Mouse (Mus musculus): Measurements from ENCODE around the gene Trip13. TPM values are rescaled to one million over a fixed set of nuclear protein-coding genes. Genes with fewer than 3 reads are reported as not detected.
A peak's percentile ranks its signal among the peaks of the same experiment; 100 is the strongest.

Gene Trip13
- polyA plus RNA-seq (2014; fragmentation: Nextera tagmentation; extraction: Ambion mirVana): 7.8 and 8.7 TPM in 2 replicates

- H3K4me1 ChIP-seq (ENCODE audit: control insufficient read depth, insufficient read depth, low read length): peaks cover 14% of the 10 kb centered on the region
- peak within 1 kb of the TSS; percentile 84 for H3K4me2 ChIP-seq (ENCODE audit: low read depth, low read length)
- ATAC-seq (ENCODE audit: low read depth): peak; percentile 99
- H3K9me3 ChIP-seq (ENCODE audit: control insufficient read depth, low read length): no peaks in the 10 kb centered on the region
- H3K36me3 ChIP-seq (ENCODE audit: control insufficient read depth, insufficient read depth, low read length): peaks cover 21% of the 10 kb centered on the region
- H3K9ac ChIP-seq (replicated peaks; ENCODE audit: low read depth, low read length): peak within 1 kb of the TSS; percentile 78
- WGBS: under 1% methylated on average over 82 of the region's 82 CpGs
- H3K4me3 ChIP-seq (ENCODE audit: low read depth, low read length): peak within 1 kb of the TSS; percentile 72
- peak within 1 kb of the TSS; percentile 82 for H3K27ac ChIP-seq (ENCODE audit: low read depth, low read length)
- no peaks in the 10 kb centered on the region for H3K27me3 ChIP-seq (ENCODE audit: control insufficient read depth, insufficient read depth, low read length)
Observed at GRCm38 (mm10) chr13:73937321-73938176, at the start of gene Trip13, which contains the start of gene Brd9. TSS of gene Trip13 (minus strand) at chr13:73937784. TSS of gene Brd9 (plus strand) at chr13:73937811.

DNA sequence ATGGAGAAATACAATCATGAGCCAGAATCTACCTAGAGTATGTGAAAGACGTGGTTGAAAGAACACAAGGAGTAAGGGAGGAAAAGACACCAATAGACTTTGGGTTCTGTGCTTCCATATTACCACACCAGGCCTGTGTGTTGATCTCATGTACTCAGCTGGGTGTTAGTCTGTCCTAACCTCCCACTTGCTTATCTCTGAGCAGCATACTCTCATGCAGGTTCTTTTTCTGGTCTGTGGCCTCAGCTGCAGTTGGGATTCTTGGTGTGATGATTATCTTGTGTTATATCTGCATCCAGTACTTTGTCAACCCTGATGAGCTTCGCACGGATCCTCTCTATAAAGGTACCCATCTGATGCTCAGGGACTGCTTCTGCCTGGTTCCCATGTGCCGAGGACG, 39.4 kb upstream of the Trip13 start:
- no peak overlapping the region for H3K27ac ChIP-seq (ENCODE audit: low read depth, low read length)
- H3K9me3 ChIP-seq (ENCODE audit: control insufficient read depth, low read length): no peaks in the 10 kb centered on the region
- no peak overlapping the region for H3K4me3 ChIP-seq (ENCODE audit: low read depth, low read length)
- no peak overlapping the region for H3K9ac ChIP-seq (replicated peaks; ENCODE audit: low read depth, low read length)
- no peak for ATAC-seq (ENCODE audit: low read depth)
- H3K36me3 ChIP-seq (ENCODE audit: control insufficient read depth, insufficient read depth, low read length): no peaks in the 10 kb centered on the region
- whole genome bisulfite sequencing: 92% methylated on average over 5 of the region's 5 CpGs
- H3K4me2 ChIP-seq (ENCODE audit: low read depth, low read length): no peak overlapping the region
- H3K4me1 ChIP-seq (ENCODE audit: control insufficient read depth, insufficient read depth, low read length): no peaks in the 10 kb centered on the region
- H3K27me3 ChIP-seq (ENCODE audit: control insufficient read depth, insufficient read depth, low read length): no peaks in the 10 kb centered on the region

GRCm38 (mm10) chr13:73974523-73974922, 36.9 kb upstream of the Trip13 start:
- 92% methylated on average over 3 of the region's 3 CpGs for WGBS
- H3K9me3 ChIP-seq (ENCODE audit: control insufficient read depth, low read length): no peaks in the 10 kb centered on the region
- H3K4me1 ChIP-seq (ENCODE audit: control insufficient read depth, insufficient read depth, low read length): no peaks in the 10 kb centered on the region
- ATAC-seq (ENCODE audit: low read depth): no peak
- no peak overlapping the region for H3K9ac ChIP-seq (replicated peaks; ENCODE audit: low read depth, low read length)
- no peak overlapping the region for H3K4me2 ChIP-seq (ENCODE audit: low read depth, low read length)
- no peaks in the 10 kb centered on the region for H3K36me3 ChIP-seq (ENCODE audit: control insufficient read depth, insufficient read depth, low read length)
- no peaks in the 10 kb centered on the region for H3K27me3 ChIP-seq (ENCODE audit: control insufficient read depth, insufficient read depth, low read length)
- H3K4me3 ChIP-seq (ENCODE audit: low read depth, low read length): no peak overlapping the region
- H3K27ac ChIP-seq (ENCODE audit: low read depth, low read length): no peak overlapping the region

DNA sequence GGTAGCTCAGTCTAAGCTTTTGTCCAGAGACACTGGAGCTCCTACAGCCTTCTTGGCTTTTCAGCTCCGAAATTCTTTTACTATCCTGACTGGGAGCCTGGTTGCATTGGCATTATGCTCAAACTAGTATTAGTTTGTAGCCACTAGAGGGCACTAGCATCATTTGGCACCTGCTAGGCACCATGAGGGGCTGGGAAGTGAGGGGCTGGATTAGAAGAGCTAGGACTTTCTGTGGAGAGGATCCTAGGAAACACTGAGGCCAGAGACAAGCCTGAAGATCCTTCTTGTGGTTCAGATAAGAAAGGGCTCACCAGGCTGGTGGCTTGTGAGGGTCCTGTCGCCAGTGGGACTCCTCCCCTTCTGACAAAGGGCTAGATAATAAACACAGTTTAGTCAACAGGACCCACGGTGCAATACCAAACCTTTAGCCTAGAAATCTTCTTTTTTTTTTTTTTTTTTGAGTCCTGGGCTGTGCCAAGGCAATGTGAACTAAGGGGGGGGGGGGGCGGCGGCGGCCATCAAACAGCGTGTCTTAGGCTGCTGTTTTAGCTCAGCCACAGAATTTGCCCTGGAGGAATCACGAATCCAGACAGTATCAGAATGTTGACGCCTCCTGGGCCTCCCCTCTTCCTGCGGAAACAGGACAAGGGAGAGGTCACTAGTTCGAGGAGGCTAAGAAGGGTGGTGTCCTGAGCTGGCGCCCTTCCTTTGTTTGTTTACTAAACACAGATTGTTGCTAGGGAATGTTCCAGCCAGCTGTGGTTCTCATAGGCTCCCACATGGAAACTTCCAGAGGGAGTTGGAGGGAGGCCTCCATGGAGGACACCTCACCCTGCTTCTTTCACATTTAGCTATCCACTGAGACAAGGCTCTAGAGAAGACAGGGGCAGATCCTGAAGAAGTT, 33.2 kb upstream of the Trip13 start:
- Histone ChIP-seq H3K4me3 (ENCODE audit: low read depth, low read length) (no peak overlapping the region), H3K27ac (ENCODE audit: low read depth, low read length) (no peak overlapping the region), H3K4me1 (ENCODE audit: control insufficient read depth, insufficient read depth, low read length) (no peaks in the 10 kb centered on the region), H3K9me3 (ENCODE audit: control insufficient read depth, low read length) (no peaks in the 10 kb centered on the region), H3K4me2 (ENCODE audit: low read depth, low read length) (no peak overlapping the region), H3K36me3 (ENCODE audit: control insufficient read depth, insufficient read depth, low read length) (no peaks in the 10 kb centered on the region), H3K27me3 (ENCODE audit: control insufficient read depth, insufficient read depth, low read length) (no peaks in the 10 kb centered on the region), H3K9ac (replicated peaks; ENCODE audit: low read depth, low read length) (no peak overlapping the region)
- WGBS: 46% methylated on average over 12 of the region's 12 CpGs
- ATAC-seq (ENCODE audit: low read depth): peak; percentile 94

- Histone ChIP-seq H3K9me3 (ENCODE audit: control insufficient read depth, low read length) (no peaks in the 10 kb centered on the region), H3K36me3 (ENCODE audit: control insufficient read depth, insufficient read depth, low read length) (peaks cover 36% of the 10 kb centered on the region), H3K9ac (replicated peaks; ENCODE audit: low read depth, low read length) (no peak within 1 kb of the TSS), H3K4me3 (ENCODE audit: low read depth, low read length) (no peak within 1 kb of the TSS), H3K4me2 (ENCODE audit: low read depth, low read length) (no peak within 1 kb of the TSS), H3K4me1 (ENCODE audit: control insufficient read depth, insufficient read depth, low read length) (no peaks in the 10 kb centered on the region), H3K27ac (ENCODE audit: low read depth, low read length) (no peak within 1 kb of the TSS), H3K27me3 (ENCODE audit: control insufficient read depth, insufficient read depth, low read length) (no peaks in the 10 kb centered on the region)
- 88% methylated on average over 5 of the region's 5 CpGs for WGBS
- ATAC-seq (ENCODE audit: low read depth): no peak
Observed at GRCm38 (mm10) chr13:73963551-73963950, 26.0 kb upstream of the Trip13 start, which contains the start of gene Zdhhc11. TSS of gene Zdhhc11 (plus strand) at chr13:73963851.

DNA sequence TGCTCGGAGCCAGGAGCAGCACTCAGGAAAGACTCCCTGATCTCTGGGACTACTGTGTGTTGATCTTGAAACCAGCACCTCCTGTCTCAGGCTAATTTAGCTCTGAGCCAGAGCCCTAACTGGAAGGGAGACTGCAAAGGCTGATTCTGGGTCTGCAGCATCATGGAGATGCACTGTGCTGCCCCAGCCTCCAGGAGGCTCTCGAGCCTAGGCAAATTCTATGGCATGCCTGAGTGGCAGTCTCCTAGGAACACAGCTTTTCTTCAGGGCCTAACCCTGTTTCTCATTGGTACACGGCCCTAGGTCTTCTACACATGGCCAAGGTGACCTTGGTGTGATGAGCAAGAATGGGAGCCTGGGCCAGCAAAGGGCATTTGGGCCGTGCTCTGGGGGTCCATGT, 23.6 kb upstream of the Trip13 start:
- Histone ChIP-seq H3K27me3 (ENCODE audit: control insufficient read depth, insufficient read depth, low read length) (no peaks in the 10 kb centered on the region), H3K9me3 (ENCODE audit: control insufficient read depth, low read length) (no peaks in the 10 kb centered on the region), H3K27ac (ENCODE audit: low read depth, low read length) (no peak overlapping the region), H3K9ac (replicated peaks; ENCODE audit: low read depth, low read length) (no peak overlapping the region), H3K4me2 (ENCODE audit: low read depth, low read length) (no peak overlapping the region), H3K36me3 (ENCODE audit: control insufficient read depth, insufficient read depth, low read length) (peaks cover 56% of the 10 kb centered on the region), H3K4me1 (ENCODE audit: control insufficient read depth, insufficient read depth, low read length) (no peaks in the 10 kb centered on the region), H3K4me3 (ENCODE audit: low read depth, low read length) (no peak overlapping the region)
- ATAC-seq (ENCODE audit: low read depth): no peak
- 87% methylated on average over 4 of the region's 4 CpGs for WGBS

DNA sequence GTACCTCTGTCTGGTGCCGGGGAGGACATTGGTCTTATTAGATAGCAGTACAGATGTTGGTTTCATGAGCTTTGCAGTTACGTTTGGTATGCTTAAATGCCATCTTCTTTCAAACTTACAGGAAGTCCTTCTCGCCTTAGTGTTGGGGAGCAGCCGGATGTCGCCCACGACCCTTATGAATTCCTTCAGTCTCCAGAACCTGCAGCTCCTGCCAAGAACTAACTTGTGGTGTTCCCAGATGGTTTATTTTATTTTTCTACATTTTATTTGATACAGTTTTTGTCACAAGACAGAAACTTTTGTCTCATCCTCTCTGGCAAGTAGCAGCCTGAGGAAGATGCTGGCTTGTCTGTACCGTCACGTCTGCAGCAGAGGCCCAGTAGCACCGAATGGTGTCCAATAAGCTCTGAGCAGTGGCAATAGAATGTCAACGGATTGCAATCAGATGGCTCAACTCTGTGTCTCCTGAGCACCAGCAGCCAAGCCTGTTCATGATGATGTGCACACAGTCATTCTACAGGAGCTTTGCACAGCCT, 22.6 kb upstream of the Trip13 start:
- no peak overlapping the region for H3K4me3 ChIP-seq (ENCODE audit: low read depth, low read length)
- no peaks in the 10 kb centered on the region for H3K27me3 ChIP-seq (ENCODE audit: control insufficient read depth, insufficient read depth, low read length)
- no peaks in the 10 kb centered on the region for H3K4me1 ChIP-seq (ENCODE audit: control insufficient read depth, insufficient read depth, low read length)
- H3K9me3 ChIP-seq (ENCODE audit: control insufficient read depth, low read length): no peaks in the 10 kb centered on the region
- H3K9ac ChIP-seq (replicated peaks; ENCODE audit: low read depth, low read length): no peak overlapping the region
- ATAC-seq (ENCODE audit: low read depth): no peak
- H3K27ac ChIP-seq (ENCODE audit: low read depth, low read length): no peak overlapping the region
- 96% methylated on average over 10 of the region's 10 CpGs for WGBS
- no peak overlapping the region for H3K4me2 ChIP-seq (ENCODE audit: low read depth, low read length)
- H3K36me3 ChIP-seq (ENCODE audit: control insufficient read depth, insufficient read depth, low read length): peaks cover 65% of the 10 kb centered on the region

DNA sequence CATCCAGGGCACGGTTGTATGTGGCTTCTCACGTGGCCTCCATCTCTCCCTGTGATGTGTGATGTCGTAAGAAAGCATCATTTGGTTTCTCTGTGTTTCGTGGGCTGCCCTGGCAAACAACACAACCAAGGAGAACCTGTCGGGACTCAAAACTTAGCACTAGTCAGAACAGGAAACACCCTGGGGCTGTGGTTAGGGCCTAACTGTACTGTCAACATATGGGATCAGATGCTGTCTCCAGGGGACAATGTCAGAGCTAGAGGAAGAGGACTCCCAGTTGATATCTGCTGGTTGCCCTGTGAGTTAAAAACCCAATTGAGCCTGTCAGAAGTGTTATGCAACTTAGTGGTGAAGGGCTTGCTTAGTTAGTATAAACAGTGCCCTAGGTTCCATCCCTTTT, 17.9 kb upstream of the Trip13 start:
- no peaks in the 10 kb centered on the region for H3K9me3 ChIP-seq (ENCODE audit: control insufficient read depth, low read length)
- H3K4me3 ChIP-seq (ENCODE audit: low read depth, low read length): no peak overlapping the region
- WGBS: 95% methylated on average over 5 of the region's 5 CpGs
- no peak overlapping the region for H3K4me2 ChIP-seq (ENCODE audit: low read depth, low read length)
- no peaks in the 10 kb centered on the region for H3K27me3 ChIP-seq (ENCODE audit: control insufficient read depth, insufficient read depth, low read length)
- peaks cover 81% of the 10 kb centered on the region for H3K36me3 ChIP-seq (ENCODE audit: control insufficient read depth, insufficient read depth, low read length)
- ATAC-seq (ENCODE audit: low read depth): no peak
- no peaks in the 10 kb centered on the region for H3K4me1 ChIP-seq (ENCODE audit: control insufficient read depth, insufficient read depth, low read length)
- H3K27ac ChIP-seq (ENCODE audit: low read depth, low read length): no peak overlapping the region
- H3K9ac ChIP-seq (replicated peaks; ENCODE audit: low read depth, low read length): no peak overlapping the region

Data from neural tube, embryonic 14.5 days (tissue).